Mouse (Mus musculus): Measurements from ENCODE around the gene Mme.

- no peak for TF ChIP-seq CTCF (IDR thresholded peaks at IDR 0.05; ENCODE audit: borderline replicate concordance, control insufficient read depth, extremely low read depth, insufficient read depth, low read length, poor library complexity)
- TF ChIP-seq POLR2A (IDR thresholded peaks at IDR 0.05; ENCODE audit: control insufficient read depth, extremely low read depth, insufficient read depth, low read length, poor library complexity), result no peak
These were observed at the start of gene Mme for GRCm38 (mm10) chr3:63241099-63241587.
